Mouse (Mus musculus): ENCODE measurements around the gene Hus1b. TPM values are rescaled to one million over a fixed set of nuclear protein-coding genes. Genes with fewer than 3 reads are reported as not detected.

The Hus1b gene
- polyA plus RNA-seq (2015; fragmentation: Nextera tagmentation; extraction: Ambion mirVana) = not detected in 2 replicates

DNA sequence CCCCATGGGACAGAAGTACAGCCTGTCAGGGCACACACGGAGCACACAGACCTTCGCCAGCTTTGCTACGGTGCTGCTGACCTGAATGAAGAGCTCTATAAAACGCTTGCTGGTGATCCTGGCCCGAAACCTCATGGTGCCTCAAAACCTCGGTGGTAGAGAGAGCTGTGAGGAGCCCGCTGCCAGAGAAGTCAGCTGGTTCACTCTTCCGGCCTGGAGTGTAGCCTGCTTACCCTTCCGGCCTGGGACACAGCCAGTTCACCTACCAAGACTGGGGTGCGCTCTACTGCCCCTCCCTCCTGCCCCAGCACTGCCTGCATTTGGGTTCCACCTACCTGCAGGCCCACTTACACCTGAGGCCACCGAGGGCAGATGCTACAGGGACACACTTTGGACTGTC, at the start of gene Hus1b:
Hus1b (minus strand) TSS at position 220 of the 400 bp plus-strand sequence.
- Histone ChIP-seq H3K27me3 (ENCODE audit: control insufficient read depth, insufficient read depth, low read length) (no peaks in the 10 kb centered on the region), H3K9ac (ENCODE audit: low read length) (no peak within 1 kb of the TSS), H3K4me2 (ENCODE audit: low read depth, low read length) (no peak within 1 kb of the TSS), H3K4me3 (ENCODE audit: low read length) (no peak within 1 kb of the TSS), H3K36me3 (ENCODE audit: control insufficient read depth, insufficient read depth) (no peaks in the 10 kb centered on the region), H3K27ac (ENCODE audit: low read length) (no peak within 1 kb of the TSS), H3K9me3 (replicated peaks; ENCODE audit: control insufficient read depth, low read length) (no peaks in the 10 kb centered on the region), H3K4me1 (ENCODE audit: control insufficient read depth, insufficient read depth, low read length) (peaks cover 10% of the 10 kb centered on the region)
- ATAC-seq (replicated peaks; ENCODE audit: extremely low read depth, insufficient read depth, low FRiP score) = no peak
- WGBS = 90% methylated on average over 11 of the region's 11 CpGs

DNA sequence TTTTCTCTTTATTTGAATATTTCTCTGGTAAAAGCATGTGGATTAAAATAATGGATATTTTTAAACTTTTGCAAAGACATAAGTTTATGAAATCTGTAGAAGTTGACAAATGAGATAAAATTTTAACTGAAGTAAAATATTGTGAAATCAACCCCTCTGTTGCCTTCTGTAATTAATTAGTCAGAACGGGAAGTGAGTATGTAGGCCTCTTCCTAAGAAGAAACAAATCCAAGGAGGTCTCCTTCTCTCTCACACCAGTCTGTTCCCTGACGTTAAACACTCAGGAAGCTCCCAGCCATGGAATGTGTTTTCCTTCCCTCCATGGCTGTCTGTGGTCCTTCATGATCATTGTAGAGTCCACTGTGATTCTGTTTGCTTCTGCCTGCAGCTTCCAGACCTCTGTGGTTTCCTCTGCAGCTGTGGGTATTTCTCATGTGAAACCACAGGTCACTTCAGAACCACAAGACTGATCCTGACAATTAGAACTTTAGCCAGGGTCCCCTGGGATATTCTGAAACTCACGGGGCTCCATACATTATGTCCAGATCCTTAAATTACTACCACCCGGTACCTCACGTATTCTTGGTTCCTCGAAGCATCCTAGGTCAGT, 46.8 kb upstream of the Hus1b start:
- no peak overlapping the region for H3K27ac ChIP-seq (ENCODE audit: low read length)
- ATAC-seq (replicated peaks; ENCODE audit: extremely low read depth, insufficient read depth, low FRiP score) = no peak
- no peak overlapping the region for H3K4me2 ChIP-seq (ENCODE audit: low read depth, low read length)
- no peak overlapping the region for H3K4me3 ChIP-seq (ENCODE audit: low read length)
- 0 out of 2 replicates have a peak, but pooled peaks cover 2% of the 10 kb centered on the region for H3K27me3 ChIP-seq (ENCODE audit: control insufficient read depth, insufficient read depth, low read length)
- no peak overlapping the region for H3K9ac ChIP-seq (ENCODE audit: low read length)
- WGBS = 67% methylated on average over 6 of the region's 6 CpGs
- H3K36me3 ChIP-seq (ENCODE audit: control insufficient read depth, insufficient read depth) = no peaks in the 10 kb centered on the region
- H3K9me3 ChIP-seq (replicated peaks; ENCODE audit: control insufficient read depth, low read length) = no peaks in the 10 kb centered on the region
- no peaks in the 10 kb centered on the region for H3K4me1 ChIP-seq (ENCODE audit: control insufficient read depth, insufficient read depth, low read length)

DNA sequence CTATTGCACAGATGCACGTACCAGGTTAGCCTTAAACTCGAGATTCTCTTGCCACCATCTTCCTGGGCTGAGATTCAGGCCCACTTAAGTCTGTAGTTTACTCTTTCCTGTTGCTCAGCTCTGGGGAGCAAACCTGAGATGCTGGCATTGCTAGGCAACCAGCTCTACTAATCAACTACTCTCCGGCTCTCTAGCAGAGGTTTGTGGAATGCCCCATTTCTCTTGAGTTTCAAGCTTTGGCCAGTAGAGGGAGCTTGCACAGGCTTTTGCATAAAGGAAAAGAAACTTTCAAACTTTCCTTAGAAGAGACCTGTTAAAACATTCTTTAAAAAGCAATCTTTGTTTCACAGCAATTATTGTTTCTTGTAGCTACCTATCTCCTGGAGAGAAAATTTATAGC, 46.3 kb upstream of the Hus1b start:
- H3K4me3 ChIP-seq (ENCODE audit: low read length) = no peak overlapping the region
- H3K36me3 ChIP-seq (ENCODE audit: control insufficient read depth, insufficient read depth) = no peaks in the 10 kb centered on the region
- no peak overlapping the region for H3K4me2 ChIP-seq (ENCODE audit: low read depth, low read length)
- H3K9ac ChIP-seq (ENCODE audit: low read length) = no peak overlapping the region
- H3K27ac ChIP-seq (ENCODE audit: low read length) = no peak overlapping the region
- no peaks in the 10 kb centered on the region for H3K4me1 ChIP-seq (ENCODE audit: control insufficient read depth, insufficient read depth, low read length)
- ATAC-seq (replicated peaks; ENCODE audit: extremely low read depth, insufficient read depth, low FRiP score) = no peak
- WGBS = 30% methylated on average over 3 of the region's 3 CpGs
- 0 out of 2 replicates have a peak, but pooled peaks cover 2% of the 10 kb centered on the region for H3K27me3 ChIP-seq (ENCODE audit: control insufficient read depth, insufficient read depth, low read length)
- no peaks in the 10 kb centered on the region for H3K9me3 ChIP-seq (replicated peaks; ENCODE audit: control insufficient read depth, low read length)

DNA sequence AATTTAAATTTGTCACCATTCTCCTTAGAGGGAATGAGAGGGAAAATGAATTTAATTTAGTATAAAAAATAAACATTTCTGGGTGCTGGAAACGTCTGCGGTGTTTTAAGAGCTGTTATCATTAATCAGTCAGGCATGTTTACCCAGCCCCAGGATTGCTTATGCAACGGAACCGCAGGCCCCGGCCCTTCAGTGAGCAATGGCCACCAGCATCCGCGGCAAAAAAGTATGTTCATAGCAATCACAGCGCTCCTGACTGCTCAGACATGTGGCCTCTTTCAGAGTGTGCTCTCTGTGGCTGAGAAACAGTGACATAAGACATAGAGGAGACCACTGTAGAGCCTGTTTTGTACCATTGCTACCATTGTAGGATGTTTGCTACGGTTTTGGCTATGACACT, 42.7 kb upstream of the Hus1b start:
- no peak overlapping the region for H3K27ac ChIP-seq (ENCODE audit: low read length)
- no peak overlapping the region for H3K4me2 ChIP-seq (ENCODE audit: low read depth, low read length)
- H3K27me3 ChIP-seq (ENCODE audit: control insufficient read depth, insufficient read depth, low read length) = no peaks in the 10 kb centered on the region
- no peak overlapping the region for H3K9ac ChIP-seq (ENCODE audit: low read length)
- 57% methylated on average over 9 of the region's 9 CpGs for WGBS
- no peak overlapping the region for H3K4me3 ChIP-seq (ENCODE audit: low read length)
- ATAC-seq (replicated peaks; ENCODE audit: extremely low read depth, insufficient read depth, low FRiP score) = no peak
- no peaks in the 10 kb centered on the region for H3K9me3 ChIP-seq (replicated peaks; ENCODE audit: control insufficient read depth, low read length)
- no peaks in the 10 kb centered on the region for H3K36me3 ChIP-seq (ENCODE audit: control insufficient read depth, insufficient read depth)
- H3K4me1 ChIP-seq (ENCODE audit: control insufficient read depth, insufficient read depth, low read length) = 0 out of 2 replicates have a peak, but pooled peaks cover 2% of the 10 kb centered on the region

DNA sequence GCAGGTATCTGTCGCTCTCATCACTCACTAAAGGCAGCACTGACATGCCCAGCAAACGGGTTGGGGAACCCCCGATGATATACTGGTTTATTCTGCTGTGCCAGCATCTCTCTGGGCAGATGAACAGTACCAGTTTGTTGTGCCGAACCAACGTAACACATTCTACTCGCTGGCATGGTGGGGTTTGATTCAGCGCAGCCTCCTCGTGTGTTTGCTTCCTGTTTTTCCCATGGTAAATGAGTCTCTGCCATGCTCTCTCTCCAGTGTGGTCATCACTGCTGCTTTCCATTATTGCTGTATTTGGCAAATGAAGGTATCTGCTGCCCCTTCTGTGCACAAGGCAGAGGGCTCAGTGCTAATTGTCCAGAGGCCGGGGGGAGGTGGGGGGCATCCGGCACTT, 42.2 kb upstream of the Hus1b start:
- ATAC-seq (replicated peaks; ENCODE audit: extremely low read depth, insufficient read depth, low FRiP score) = no peak
- 77% methylated on average over 10 of the region's 10 CpGs for WGBS
- Histone ChIP-seq H3K9ac (ENCODE audit: low read length) (no peak overlapping the region), H3K27ac (ENCODE audit: low read length) (no peak overlapping the region), H3K4me2 (ENCODE audit: low read depth, low read length) (no peak overlapping the region), H3K4me3 (ENCODE audit: low read length) (no peak overlapping the region), H3K4me1 (ENCODE audit: control insufficient read depth, insufficient read depth, low read length) (0 out of 2 replicates have a peak, but pooled peaks cover 2% of the 10 kb centered on the region), H3K9me3 (replicated peaks; ENCODE audit: control insufficient read depth, low read length) (no peaks in the 10 kb centered on the region), H3K27me3 (ENCODE audit: control insufficient read depth, insufficient read depth, low read length) (no peaks in the 10 kb centered on the region), H3K36me3 (ENCODE audit: control insufficient read depth, insufficient read depth) (no peaks in the 10 kb centered on the region)

DNA sequence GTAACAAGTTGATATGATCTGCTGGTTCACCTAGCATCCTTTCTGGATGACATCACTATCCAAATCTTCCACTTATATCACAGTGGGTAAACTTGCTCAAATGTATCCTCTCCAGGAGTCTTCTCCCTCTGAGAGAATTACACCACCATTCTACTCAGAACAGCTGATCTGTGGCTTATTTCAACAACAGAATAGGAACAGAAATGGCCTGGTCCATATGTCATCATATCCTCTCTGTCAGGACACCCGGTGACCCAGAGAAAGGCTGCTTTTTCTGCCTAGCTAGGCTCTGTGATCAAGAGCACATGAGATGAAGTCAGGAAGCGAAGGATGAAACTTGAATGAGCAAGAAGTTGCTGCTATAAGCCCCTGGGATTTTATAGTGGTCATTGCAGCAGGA, 40.1 kb upstream of the Hus1b start:
- H3K4me3 ChIP-seq (ENCODE audit: low read length) = no peak overlapping the region
- no peak overlapping the region for H3K4me2 ChIP-seq (ENCODE audit: low read depth, low read length)
- H3K4me1 ChIP-seq (ENCODE audit: control insufficient read depth, insufficient read depth, low read length) = 0 out of 2 replicates have a peak, but pooled peaks cover 2% of the 10 kb centered on the region
- H3K36me3 ChIP-seq (ENCODE audit: control insufficient read depth, insufficient read depth) = no peaks in the 10 kb centered on the region
- WGBS = 81% methylated on average over 2 of the region's 2 CpGs
- no peak overlapping the region for H3K9ac ChIP-seq (ENCODE audit: low read length)
- no peak for ATAC-seq (replicated peaks; ENCODE audit: extremely low read depth, insufficient read depth, low FRiP score)
- H3K27ac ChIP-seq (ENCODE audit: low read length) = no peak overlapping the region
- no peaks in the 10 kb centered on the region for H3K27me3 ChIP-seq (ENCODE audit: control insufficient read depth, insufficient read depth, low read length)
- H3K9me3 ChIP-seq (replicated peaks; ENCODE audit: control insufficient read depth, low read length) = no peaks in the 10 kb centered on the region

DNA sequence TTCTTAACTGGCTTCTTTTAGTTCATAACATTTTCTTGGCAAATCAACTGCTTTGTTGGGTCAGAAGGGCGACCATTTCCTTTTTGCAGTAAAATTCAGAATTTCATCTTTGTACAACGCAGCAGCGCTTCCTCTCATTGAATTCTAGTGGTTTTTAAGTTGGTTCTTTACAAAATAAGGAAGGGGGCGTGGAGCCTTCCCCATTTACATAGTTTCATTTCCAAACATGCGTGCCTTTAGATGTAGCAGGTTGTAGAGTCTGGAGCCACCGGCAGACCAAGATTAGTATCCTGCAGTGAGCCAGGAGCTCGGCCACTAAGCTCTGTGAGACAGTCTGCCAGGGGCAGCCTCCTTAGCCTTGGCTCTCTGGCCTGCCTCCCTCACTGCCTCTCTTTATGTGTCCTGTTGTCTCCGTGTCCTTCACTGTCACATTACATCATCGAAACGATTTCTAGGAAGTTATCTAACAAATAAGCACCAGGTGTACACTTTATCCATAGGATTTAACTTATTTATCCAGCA, 39.4 kb upstream of the Hus1b start:
- H3K9ac ChIP-seq (ENCODE audit: low read length) = no peak overlapping the region
- ATAC-seq (replicated peaks; ENCODE audit: extremely low read depth, insufficient read depth, low FRiP score) = no peak
- 64% methylated on average over 10 of the region's 10 CpGs for WGBS
- H3K27me3 ChIP-seq (ENCODE audit: control insufficient read depth, insufficient read depth, low read length) = no peaks in the 10 kb centered on the region
- 0 out of 2 replicates have a peak, but pooled peaks cover 2% of the 10 kb centered on the region for H3K4me1 ChIP-seq (ENCODE audit: control insufficient read depth, insufficient read depth, low read length)
- no peak overlapping the region for H3K27ac ChIP-seq (ENCODE audit: low read length)
- no peaks in the 10 kb centered on the region for H3K9me3 ChIP-seq (replicated peaks; ENCODE audit: control insufficient read depth, low read length)
- no peaks in the 10 kb centered on the region for H3K36me3 ChIP-seq (ENCODE audit: control insufficient read depth, insufficient read depth)
- peak overlapping the region; percentile 96; the same call in 1 of the 2 replicates for H3K4me2 ChIP-seq (ENCODE audit: low read depth, low read length)
- H3K4me3 ChIP-seq (ENCODE audit: low read length) = no peak overlapping the region

DNA sequence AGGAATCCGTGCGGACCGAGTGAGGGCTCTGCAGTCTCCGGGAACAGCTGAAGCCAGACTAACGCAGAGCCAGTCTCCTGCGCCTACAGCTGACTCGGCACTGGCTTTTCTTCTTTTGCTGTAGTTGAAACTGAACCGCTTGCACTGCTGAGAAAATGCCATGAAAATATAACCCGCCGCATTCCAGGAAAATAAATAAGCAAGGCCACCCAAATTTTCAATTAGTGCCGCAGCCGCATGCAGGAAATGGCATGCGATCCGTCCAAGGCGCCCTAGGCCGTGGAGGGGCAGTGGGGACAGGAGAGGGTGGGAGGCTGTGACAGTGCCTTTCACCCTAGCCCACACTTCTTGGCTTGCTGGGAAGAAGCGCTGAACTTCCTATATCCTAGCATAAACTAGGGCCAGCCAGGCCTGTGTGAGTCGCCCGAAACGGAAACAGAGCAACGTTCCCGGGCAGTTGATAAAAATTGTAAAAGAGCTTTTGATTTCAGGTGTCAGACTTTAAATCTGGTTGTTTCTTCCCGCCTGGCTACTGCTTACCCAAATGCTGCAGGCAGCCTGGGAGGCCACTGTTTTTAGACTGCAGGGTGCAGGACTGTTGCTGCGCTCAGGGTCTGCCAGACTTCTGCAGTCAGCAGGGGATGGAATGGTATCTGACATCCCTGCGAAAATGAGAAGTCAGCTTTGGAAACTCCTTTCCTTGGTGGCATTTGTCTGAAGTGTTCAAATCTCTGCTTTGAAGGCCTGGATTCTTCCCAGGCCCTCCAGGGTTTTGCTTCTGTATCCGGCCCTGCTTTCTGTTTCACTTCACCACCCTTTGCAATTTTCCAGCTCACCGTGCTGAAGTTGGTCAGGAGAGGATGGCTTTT, 38.3 kb upstream of the Hus1b start:
- Histone ChIP-seq H3K27me3 (ENCODE audit: control insufficient read depth, insufficient read depth, low read length) (no peaks in the 10 kb centered on the region), H3K36me3 (ENCODE audit: control insufficient read depth, insufficient read depth) (no peaks in the 10 kb centered on the region), H3K4me2 (ENCODE audit: low read depth, low read length) (peak overlapping the region; percentile 96), H3K4me1 (ENCODE audit: control insufficient read depth, insufficient read depth, low read length) (0 out of 2 replicates have a peak, but pooled peaks cover 2% of the 10 kb centered on the region), H3K27ac (ENCODE audit: low read length) (peak overlapping the region; percentile 54), H3K9ac (ENCODE audit: low read length) (peak overlapping the region; percentile 81), H3K9me3 (replicated peaks; ENCODE audit: control insufficient read depth, low read length) (no peaks in the 10 kb centered on the region), H3K4me3 (ENCODE audit: low read length) (peak overlapping the region; percentile 65)
- ATAC-seq (replicated peaks; ENCODE audit: extremely low read depth, insufficient read depth, low FRiP score) = peak; percentile 80
- WGBS = 8% methylated on average over 27 of the region's 27 CpGs

DNA sequence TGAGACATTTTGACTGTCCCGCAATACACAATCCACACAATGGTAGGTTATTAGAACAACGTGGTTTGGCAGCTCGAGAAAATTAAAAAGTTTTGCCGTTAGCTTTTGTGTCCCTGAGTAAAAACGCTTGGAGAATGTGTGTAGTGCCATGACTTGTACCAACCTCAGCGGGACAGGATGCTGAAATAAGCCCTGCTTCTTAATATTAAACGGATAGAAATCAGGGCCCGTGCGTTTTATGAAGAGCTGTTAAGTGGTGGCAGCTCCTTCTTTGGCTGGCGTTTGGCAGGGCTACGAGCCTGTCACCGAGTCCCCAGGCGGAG, 37.7 kb upstream of the Hus1b start:
- no peaks in the 10 kb centered on the region for H3K36me3 ChIP-seq (ENCODE audit: control insufficient read depth, insufficient read depth)
- no peaks in the 10 kb centered on the region for H3K27me3 ChIP-seq (ENCODE audit: control insufficient read depth, insufficient read depth, low read length)
- peak overlapping the region; percentile 81 for H3K9ac ChIP-seq (ENCODE audit: low read length)
- H3K4me3 ChIP-seq (ENCODE audit: low read length) = peak overlapping the region; percentile 65
- no peaks in the 10 kb centered on the region for H3K9me3 ChIP-seq (replicated peaks; ENCODE audit: control insufficient read depth, low read length)
- WGBS = 16% methylated on average over 13 of the region's 13 CpGs
- ATAC-seq (replicated peaks; ENCODE audit: extremely low read depth, insufficient read depth, low FRiP score) = no peak
- H3K4me1 ChIP-seq (ENCODE audit: control insufficient read depth, insufficient read depth, low read length) = 0 out of 2 replicates have a peak, but pooled peaks cover 2% of the 10 kb centered on the region
- H3K27ac ChIP-seq (ENCODE audit: low read length) = no peak overlapping the region
- H3K4me2 ChIP-seq (ENCODE audit: low read depth, low read length) = peak overlapping the region; percentile 96

All from heart, embryonic 16.5 days (tissue).